Mouse (Mus musculus): ENCODE data around the gene Ank3. TPM values are rescaled to one million over a fixed set of nuclear protein-coding genes. Genes with fewer than 3 reads are reported as not detected.

Ank3 gene
- total and polyA plus RNA-seq, 3 experiments = 3.2 to 6.7 TPM; not detected in 1

DNA sequence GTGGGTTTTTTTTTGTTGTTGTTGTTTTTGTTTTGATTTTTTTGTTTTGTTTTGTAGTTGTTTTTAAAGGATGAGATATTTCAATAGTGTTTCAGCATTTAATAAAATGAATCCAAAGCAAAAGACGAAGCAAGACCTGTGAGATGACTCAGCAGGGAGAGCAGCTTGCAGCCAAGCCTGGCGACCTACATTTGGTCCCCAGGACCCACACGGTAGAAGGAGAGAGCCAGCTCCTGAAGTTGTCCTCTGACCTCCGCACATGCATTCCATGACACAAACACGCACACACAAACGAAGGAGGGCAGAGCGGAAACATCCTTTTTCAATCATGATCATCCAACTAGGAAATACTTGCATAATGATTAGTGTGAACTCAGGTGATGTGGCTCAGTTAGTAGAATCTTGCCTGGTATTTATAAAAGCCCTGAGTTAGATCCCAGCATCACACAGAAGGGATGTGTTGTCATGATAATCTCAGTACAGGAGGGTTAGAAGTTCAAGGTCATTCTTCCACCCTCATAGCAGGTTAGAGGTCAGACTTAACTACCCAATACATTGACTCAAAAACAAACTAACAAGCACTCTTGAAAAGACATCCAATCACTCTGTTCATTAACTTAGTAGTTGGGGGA lies 461.4 kb downstream of the Ank3 start:
- H3K4me1 ChIP-seq (ENCODE audit: control insufficient read depth in 1 of 2, insufficient read depth in 2 of 2, low read length in 2 of 2) = no peaks in the 10 kb centered on the region
- no peak overlapping the region for H3K4me3 ChIP-seq (ENCODE audit: control insufficient read depth in 1 of 2, insufficient read depth in 1 of 2, low read depth in 2 of 2, low read length in 2 of 2)
- H3K27me3 ChIP-seq (ENCODE audit: control insufficient read depth in 1 of 2, insufficient read depth in 2 of 2, low read length in 2 of 2) = no peaks in the 10 kb centered on the region
- no peak overlapping the region for H3K27ac ChIP-seq (ENCODE audit: control insufficient read depth, low read depth, low read length)
- H3K36me3 ChIP-seq (ENCODE audit: control insufficient read depth in 1 of 2, insufficient read depth in 2 of 2, low read length in 2 of 2) = no peaks in the 10 kb centered on the region
- no peak for DNase-seq (ENCODE audit: low read depth, low spot score)
- H3K79me2 ChIP-seq (ENCODE audit: control insufficient read depth, insufficient read depth, low read length, poor library complexity) = no peaks in the 10 kb centered on the region
- H3K9me3 ChIP-seq (replicated peaks; ENCODE audit: insufficient read depth, low read length) = no peaks in the 10 kb centered on the region
- H3K9ac ChIP-seq (ENCODE audit: control insufficient read depth, low read depth, low read length, poor library complexity, severe bottlenecking) = no peak overlapping the region
- TF ChIP-seq POLR2AphosphoS2 (IDR thresholded peaks at IDR 0.05; ENCODE audit: low read length) (no peak), USF2 (IDR thresholded peaks at IDR 0.05; ENCODE audit: borderline replicate concordance in 1 of 2, insufficient read depth in 1 of 2, low read depth in 1 of 2, low read length in 2 of 2) (no peak), RCOR1 (IDR thresholded peaks at IDR 0.05; ENCODE audit: low read depth, low read length) (no peak), TBP (IDR thresholded peaks at IDR 0.05; ENCODE audit: low read depth, low read length) (no peak), CHD2 (IDR thresholded peaks at IDR 0.05; ENCODE audit: low read length) (no peak), ZNF384 (IDR thresholded peaks at IDR 0.05; ENCODE audit: low read depth, low read length) (no peak), CTCF (IDR thresholded peaks at IDR 0.05 in 2 of 3, conservative IDR thresholded peaks at IDR 0.05 in 1 of 3; ENCODE audit: control insufficient read depth in 1 of 3, insufficient read depth in 1 of 3, low read depth in 2 of 3, low read length in 3 of 3, poor library complexity in 1 of 3, severe bottlenecking in 1 of 3) (no peak), RAD21 (IDR thresholded peaks at IDR 0.05; ENCODE audit: low read depth, low read length) (no peak), MAZ (IDR thresholded peaks at IDR 0.05; ENCODE audit: low read depth, low read length) (no peak), MEF2A (IDR thresholded peaks at IDR 0.05; ENCODE audit: extremely low read depth, insufficient replicate concordance, low read depth, low read length, poor library complexity, severe bottlenecking) (no peak), TAL1 (IDR thresholded peaks at IDR 0.05; ENCODE audit: low read length) (no peak), GABPA (IDR thresholded peaks at IDR 0.05; ENCODE audit: low read depth, low read length) (no peak)

DNA sequence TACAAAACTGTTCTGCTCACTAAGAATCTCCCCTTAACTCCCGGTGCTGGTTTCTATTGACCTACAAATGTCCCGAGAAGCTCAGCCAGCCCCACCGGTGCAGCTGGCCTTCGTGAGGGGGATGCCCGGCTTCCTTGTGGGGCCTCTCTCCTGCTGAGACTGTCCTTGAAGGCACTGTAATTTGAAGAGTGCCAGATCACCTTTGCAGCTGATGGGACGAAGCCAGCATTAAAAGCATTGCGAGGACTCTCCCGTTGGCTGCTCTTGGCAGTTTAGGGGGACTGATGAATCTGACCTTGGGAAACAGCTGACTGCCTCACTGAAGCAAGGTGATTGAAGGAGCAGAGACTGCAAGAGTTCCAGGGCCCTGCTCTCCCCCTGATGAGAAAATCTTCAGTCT lies 464.3 kb downstream of the Ank3 start:
- no peak overlapping the region for H3K4me3 ChIP-seq (ENCODE audit: control insufficient read depth in 1 of 2, insufficient read depth in 1 of 2, low read depth in 2 of 2, low read length in 2 of 2)
- no peaks in the 10 kb centered on the region for H3K36me3 ChIP-seq (ENCODE audit: control insufficient read depth in 1 of 2, insufficient read depth in 2 of 2, low read length in 2 of 2)
- H3K79me2 ChIP-seq (ENCODE audit: control insufficient read depth, insufficient read depth, low read length, poor library complexity) = no peaks in the 10 kb centered on the region
- H3K27ac ChIP-seq (ENCODE audit: control insufficient read depth, low read depth, low read length) = no peak overlapping the region
- no peaks in the 10 kb centered on the region for H3K4me1 ChIP-seq (ENCODE audit: control insufficient read depth in 1 of 2, insufficient read depth in 2 of 2, low read length in 2 of 2)
- no peak for DNase-seq (ENCODE audit: low read depth, low spot score)
- TF ChIP-seq NELFE (IDR thresholded peaks at IDR 0.05; ENCODE audit: low read depth, low read length) (no peak), MYC (IDR thresholded peaks at IDR 0.05; ENCODE audit: low read depth, low read length) (no peak), POLR2AphosphoS5 (IDR thresholded peaks at IDR 0.05; ENCODE audit: borderline replicate concordance, low read depth, low read length) (no peak), MAZ (IDR thresholded peaks at IDR 0.05; ENCODE audit: low read depth, low read length) (no peak)
- H3K9ac ChIP-seq (ENCODE audit: control insufficient read depth, low read depth, low read length, poor library complexity, severe bottlenecking) = no peak overlapping the region
- H3K9me3 ChIP-seq (replicated peaks; ENCODE audit: insufficient read depth, low read length) = no peaks in the 10 kb centered on the region
- H3K27me3 ChIP-seq (ENCODE audit: control insufficient read depth in 1 of 2, insufficient read depth in 2 of 2, low read length in 2 of 2) = no peaks in the 10 kb centered on the region

Data from MEL (cell line).